Mouse (Mus musculus): ENCODE data around the gene Slc11a1. TPM values are rescaled to one million over a fixed set of nuclear protein-coding genes. Genes with fewer than 3 reads are reported as not detected.
"Not testable (repeated sequence)": the region's sequence is repeated elsewhere in the genome, so short reads cannot be mapped to it uniquely, and the experiment has no call there.

The Slc11a1 gene
- 2.0 and 2.5 TPM in 2 replicates for total RNA-seq (2014; rRNA removed; ENCODE audit: low replicate concordance)
- 1.6 and 1.8 TPM in 2 replicates for polyA plus RNA-seq (2015; fragmentation: Nextera tagmentation; extraction: Ambion mirVana)

DNA sequence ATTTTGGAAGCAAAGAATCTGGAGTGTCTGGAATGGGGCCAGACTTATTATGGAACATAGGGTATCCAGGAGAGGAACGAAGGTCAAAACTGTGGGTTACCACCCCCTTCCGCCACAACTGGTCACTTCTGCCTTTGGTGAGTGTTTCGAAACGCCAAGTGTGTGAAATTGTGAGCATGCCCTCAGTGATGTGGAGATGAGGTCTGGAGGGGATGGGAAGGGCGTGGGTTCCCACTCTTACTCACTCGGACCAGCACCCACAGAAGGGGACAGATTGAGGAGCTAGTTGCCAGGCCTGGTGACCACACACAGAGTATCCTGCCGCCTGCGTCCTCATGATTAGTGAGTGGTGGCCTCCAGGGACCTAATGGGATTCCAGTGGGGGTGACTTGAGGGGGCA, at the start of gene Slc11a1:
TSS of gene Slc11a1 (plus strand) at position 216 of the 400 bp plus-strand sequence.
- TF ChIP-seq EP300 (IDR thresholded peaks at IDR 0.05; ENCODE audit: low read depth) (no peak), CTCF (IDR thresholded peaks at IDR 0.05; ENCODE audit: low read depth) (no peak)
- no peak within 1 kb of the TSS for H3K27ac ChIP-seq (ENCODE audit: low read depth)
- H3K9ac ChIP-seq (replicated peaks; ENCODE audit: low read depth, low read length) = no peak within 1 kb of the TSS
- no peaks in the 10 kb centered on the region for H3K9me3 ChIP-seq (replicated peaks; ENCODE audit: control insufficient read depth, low read length)
- no peak within 1 kb of the TSS for H3K4me3 ChIP-seq (ENCODE audit: low read depth, low read length)
- H3K36me3 ChIP-seq (replicated peaks; ENCODE audit: control insufficient read depth, insufficient read depth, low read length) = no peaks in the 10 kb centered on the region
- 69% methylated on average over 8 of the region's 8 CpGs for WGBS
- no peaks in the 10 kb centered on the region for H3K27me3 ChIP-seq (ENCODE audit: control insufficient read depth, insufficient read depth, low read length)
- ATAC-seq (ENCODE audit: insufficient read depth, low read depth) (no peak), DNase-seq (ENCODE audit: low spot score) (no peak)
- H3K4me2 ChIP-seq (ENCODE audit: low read depth, low read length) = no peak within 1 kb of the TSS
- no peaks in the 10 kb centered on the region for H3K4me1 ChIP-seq (ENCODE audit: control insufficient read depth, insufficient read depth)

DNA sequence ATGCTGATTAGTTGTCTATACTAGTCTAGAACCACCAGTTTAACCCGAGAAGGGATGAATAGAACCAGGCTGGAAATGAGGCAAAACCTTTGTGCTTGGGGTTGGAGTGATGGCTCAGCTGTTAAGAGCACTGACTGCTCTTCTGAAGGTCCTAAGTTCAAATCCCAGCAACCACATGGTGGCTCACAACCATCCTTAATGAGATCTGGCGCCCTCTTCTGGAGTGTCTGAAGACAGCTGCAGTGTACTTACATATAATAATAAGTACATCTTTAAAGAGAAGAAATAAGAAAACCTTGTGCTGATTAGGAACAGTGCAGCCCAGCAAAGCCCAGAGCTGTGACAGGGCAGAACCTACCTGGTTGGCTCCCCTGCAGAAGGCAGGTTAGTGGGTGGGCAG, 48.1 kb upstream of the Slc11a1 start:
- not testable (repeated sequence) for H3K9ac ChIP-seq (replicated peaks; ENCODE audit: low read depth, low read length); ATAC-seq (ENCODE audit: insufficient read depth, low read depth); H3K4me3 ChIP-seq (ENCODE audit: low read depth, low read length); H3K36me3 ChIP-seq (replicated peaks; ENCODE audit: control insufficient read depth, insufficient read depth, low read length); H3K27me3 ChIP-seq (ENCODE audit: control insufficient read depth, insufficient read depth, low read length); H3K27ac ChIP-seq (ENCODE audit: low read depth); H3K9me3 ChIP-seq (replicated peaks; ENCODE audit: control insufficient read depth, low read length); DNase-seq (ENCODE audit: low spot score); H3K4me2 ChIP-seq (ENCODE audit: low read depth, low read length)
- H3K4me1 ChIP-seq (ENCODE audit: control insufficient read depth, insufficient read depth) = peaks cover 20% of the 10 kb centered on the region
- WGBS = 81% methylated on average over 2 of the region's 2 CpGs

- H3K9me3 ChIP-seq (replicated peaks; ENCODE audit: control insufficient read depth, low read length) = no peaks in the 10 kb centered on the region
- ATAC-seq (ENCODE audit: insufficient read depth, low read depth) = no peak
- no peak for DNase-seq (ENCODE audit: low spot score)
- no peak overlapping the region for H3K4me2 ChIP-seq (ENCODE audit: low read depth, low read length)
- 63% methylated on average over 7 of the region's 7 CpGs for WGBS
- H3K36me3 ChIP-seq (replicated peaks; ENCODE audit: control insufficient read depth, insufficient read depth, low read length) = peaks cover 5% of the 10 kb centered on the region; the same call in 1 of the 2 replicates
- H3K9ac ChIP-seq (replicated peaks; ENCODE audit: low read depth, low read length) = no peak overlapping the region
- H3K4me1 ChIP-seq (ENCODE audit: control insufficient read depth, insufficient read depth) = peaks cover 35% of the 10 kb centered on the region
- TF ChIP-seq EP300 (IDR thresholded peaks at IDR 0.05; ENCODE audit: low read depth) (no peak), CTCF (IDR thresholded peaks at IDR 0.05; ENCODE audit: low read depth) (no peak)
- no peaks in the 10 kb centered on the region for H3K27me3 ChIP-seq (ENCODE audit: control insufficient read depth, insufficient read depth, low read length)
- peak overlapping the region; percentile 75 for H3K27ac ChIP-seq (ENCODE audit: low read depth)
- H3K4me3 ChIP-seq (ENCODE audit: low read depth, low read length) = no peak overlapping the region
Measured at GRCm38 (mm10) chr1:74329899-74330431, 45.0 kb upstream of the Slc11a1 start.

- Histone ChIP-seq H3K4me2 (ENCODE audit: low read depth, low read length) (no peak overlapping the region), H3K27ac (ENCODE audit: low read depth) (peak overlapping the region; percentile 75), H3K9me3 (replicated peaks; ENCODE audit: control insufficient read depth, low read length) (no peaks in the 10 kb centered on the region), H3K36me3 (replicated peaks; ENCODE audit: control insufficient read depth, insufficient read depth, low read length) (peaks cover 5% of the 10 kb centered on the region; the same call in 1 of the 2 replicates), H3K27me3 (ENCODE audit: control insufficient read depth, insufficient read depth, low read length) (no peaks in the 10 kb centered on the region), H3K4me3 (ENCODE audit: low read depth, low read length) (no peak overlapping the region), H3K4me1 (ENCODE audit: control insufficient read depth, insufficient read depth) (peaks cover 46% of the 10 kb centered on the region), H3K9ac (replicated peaks; ENCODE audit: low read depth, low read length) (no peak overlapping the region)
- 50% methylated on average over 4 of the region's 4 CpGs for WGBS
- ATAC-seq (ENCODE audit: insufficient read depth, low read depth) (peak; percentile 16), DNase-seq (ENCODE audit: low spot score) (no peak)
- TF ChIP-seq CTCF (IDR thresholded peaks at IDR 0.05; ENCODE audit: low read depth) (no peak), EP300 (IDR thresholded peaks at IDR 0.05; ENCODE audit: low read depth) (no peak; the same call in 1 of the 2 replicates)
Measured at GRCm38 (mm10) chr1:74331046-74331681, 43.8 kb upstream of the Slc11a1 start.

GRCm38 (mm10) chr1:74332241-74332763, 42.7 kb upstream of the Slc11a1 start:
- H3K27ac ChIP-seq (ENCODE audit: low read depth) = peak overlapping the region; percentile 75
- no peaks in the 10 kb centered on the region for H3K9me3 ChIP-seq (replicated peaks; ENCODE audit: control insufficient read depth, low read length)
- ATAC-seq (ENCODE audit: insufficient read depth, low read depth) = peak; percentile 91
- peaks cover 56% of the 10 kb centered on the region for H3K4me1 ChIP-seq (ENCODE audit: control insufficient read depth, insufficient read depth)
- TF ChIP-seq CTCF (IDR thresholded peaks at IDR 0.05; ENCODE audit: low read depth) = peak; percentile 64
- TF ChIP-seq EP300 (IDR thresholded peaks at IDR 0.05; ENCODE audit: low read depth) = no peak
- H3K4me3 ChIP-seq (ENCODE audit: low read depth, low read length) = peak overlapping the region; percentile 46
- no peaks in the 10 kb centered on the region for H3K27me3 ChIP-seq (ENCODE audit: control insufficient read depth, insufficient read depth, low read length)
- peaks cover 5% of the 10 kb centered on the region; the same call in 1 of the 2 replicates for H3K36me3 ChIP-seq (replicated peaks; ENCODE audit: control insufficient read depth, insufficient read depth, low read length)
- peak overlapping the region; percentile 77 for H3K4me2 ChIP-seq (ENCODE audit: low read depth, low read length)
- peak overlapping the region; percentile 42 for H3K9ac ChIP-seq (replicated peaks; ENCODE audit: low read depth, low read length)
- under 1% methylated on average over 36 of the region's 36 CpGs for WGBS
- DNase-seq (ENCODE audit: low spot score) = peak; percentile 97

Measured in heart, postnatal 0 days (tissue).